Mouse (Mus musculus) ES-E14 (cell line): ENCODE results near the gene Asic2. TPM values are rescaled to one million over a fixed set of nuclear protein-coding genes. Genes with fewer than 3 reads are reported as not detected.

Experiments
- DNase-seq: peaks from one replicate; pipeline ENCODE4 v3.0.0-alpha.2; 2013; ENCODE audit warnings: low read depth, low spot score
- H3K27ac ChIP-seq: 2 replicates; pipeline ENCODE4 v1.5.1; 2012; ENCODE audit warnings: low read depth, mild to moderate bottlenecking, low read length, moderate library complexity, mixed read lengths; ENCODE audit not compliant: poor library complexity, insufficient read depth, severe bottlenecking
- H3K36me3 ChIP-seq: 2 replicates; pipeline ENCODE4 v1.6.1; 2012; ENCODE audit warnings: mild to moderate bottlenecking, low read length, moderate library complexity, mixed read lengths; ENCODE audit not compliant: control insufficient read depth, poor library complexity, insufficient read depth, severe bottlenecking
- H3K4me1 ChIP-seq, 2 experiments: fragments of 150-350 bp in 1 of 2; sonication (generic) in 1 of 2; 2 replicates each; pipeline ENCODE4 v1.6.1; 2012; ENCODE audit warnings: low read length in 2 of 2, mild to moderate bottlenecking in 1 of 2, mixed read lengths in 1 of 2; ENCODE audit not compliant: control insufficient read depth in 2 of 2, insufficient read depth in 2 of 2, poor library complexity in 1 of 2
- H3K4me3 ChIP-seq, 2 experiments: fragments of 150-350 bp in 1 of 2; sonication (generic) in 1 of 2; 2 replicates each; pipeline ENCODE4 v1.5.1; 2012; ENCODE audit warnings: low read length in 2 of 2, low read depth in 1 of 2, mild to moderate bottlenecking in 1 of 2, mixed read lengths in 1 of 2; ENCODE audit not compliant: insufficient read depth in 1 of 2, poor library complexity in 1 of 2, severe bottlenecking in 1 of 2
- H3K9ac ChIP-seq: 2 replicates; pipeline ENCODE4 v1.6.1; 2012; ENCODE audit warnings: low read depth, mild to moderate bottlenecking, low read length, mixed read lengths; ENCODE audit not compliant: poor library complexity, insufficient read depth, severe bottlenecking
- H3K9me3 ChIP-seq: fragments of 150-350 bp; sonication (generic); 2 replicates; pipeline ENCODE4 v1.6.1; 2012; ENCODE audit warnings: low read depth, mild to moderate bottlenecking, low read length; ENCODE audit not compliant: control insufficient read depth, insufficient read depth
- CHD2 ChIP-seq: IDR thresholded peaks from 2 replicates; pipeline ENCODE4 v1.6.1; 2014; ENCODE audit warnings: mild to moderate bottlenecking, low read depth, low read length, inconsistent platforms
- HCFC1 ChIP-seq: IDR thresholded peaks from 2 replicates; pipeline ENCODE4 v1.6.1; 2012; ENCODE audit warnings: low read length, inconsistent platforms, borderline replicate concordance; ENCODE audit not compliant: insufficient read depth
- MAFK ChIP-seq: IDR thresholded peaks from 2 replicates; pipeline ENCODE4 v1.6.1; 2014; ENCODE audit warnings: mild to moderate bottlenecking, low read depth, low read length, inconsistent platforms; ENCODE audit not compliant: insufficient read depth
- ZC3H11A ChIP-seq: IDR thresholded peaks from 2 replicates; pipeline ENCODE4 v1.6.1; 2012; ENCODE audit warnings: low read depth, mild to moderate bottlenecking, inconsistent platforms, low read length, borderline replicate concordance
- ZNF384 ChIP-seq: IDR thresholded peaks from 2 replicates; pipeline ENCODE4 v1.6.1; 2012; ENCODE audit warnings: low read depth, low read length, inconsistent platforms
- in situ Hi-C, 2 experiments: fragments of 600-800 bp; cut with MboI; formaldehyde crosslinking; loops; one replicate each; pipeline ENCODE4 v1.15.1; 2025; ENCODE audit warnings: low sequenced_read_pairs in 2 of 2, inconsistent platforms in 1 of 2; ENCODE audit not compliant: unreplicated experiment in 2 of 2
- total RNA-seq: library from RNA; depleted of rRNA; stranded (reverse); fragments of 300-350 nt; gene quantifications from 2 replicates; pipeline ENCODE4 v1.2.3, GENCODE M21; 2012

The Asic2 gene
- total RNA-seq, 1 experiment: 0.13 TPM

GRCm38 (mm10) chr11:81328088-81328487 lies 640.2 kb downstream of the Asic2 start:
- H3K36me3 ChIP-seq: no peaks in the 10 kb centered on the region
- TF ChIP-seq ZC3H11A (no peak), MAFK (no peak), HCFC1 (no peak), ZNF384 (no peak), CHD2 (no peak)
- no peak overlapping the region for H3K27ac ChIP-seq
- H3K4me1 ChIP-seq: peaks cover 0 to 4% of the 10 kb centered on the region in 2 experiments; a peak in 1 of 4 replicates
- H3K9ac ChIP-seq: no peak overlapping the region
- no peak for DNase-seq
- H3K9me3 ChIP-seq: no peaks in the 10 kb centered on the region
- H3K4me3 ChIP-seq: no peak overlapping the region
- in situ Hi-C loops: no loop called here

GRCm38 (mm10) chr11:81323146-81323545 lies 645.1 kb downstream of the Asic2 start:
- Histone ChIP-seq H3K9me3 (no peaks in the 10 kb centered on the region), H3K27ac (no peak overlapping the region), H3K4me1 (no peaks in the 10 kb centered on the region), H3K36me3 (no peaks in the 10 kb centered on the region), H3K4me3 (no peak overlapping the region), H3K9ac (no peak overlapping the region)
- TF ChIP-seq CHD2: no peak
- DNase-seq: no peak
- in situ Hi-C loops: no loop called here

GRCm38 (mm10) chr11:81322466-81322865 lies 645.8 kb downstream of the Asic2 start:
- H3K36me3 ChIP-seq: no peaks in the 10 kb centered on the region
- H3K4me3 ChIP-seq: no peak overlapping the region
- no peak for DNase-seq
- in situ Hi-C loops: no loop called here
- no peaks in the 10 kb centered on the region for H3K4me1 ChIP-seq
- no peaks in the 10 kb centered on the region for H3K9me3 ChIP-seq
- TF ChIP-seq ZC3H11A (no peak), MAFK (no peak), HCFC1 (no peak), CHD2 (no peak), ZNF384 (no peak)
- H3K9ac ChIP-seq: no peak overlapping the region
- H3K27ac ChIP-seq: no peak overlapping the region

DNA sequence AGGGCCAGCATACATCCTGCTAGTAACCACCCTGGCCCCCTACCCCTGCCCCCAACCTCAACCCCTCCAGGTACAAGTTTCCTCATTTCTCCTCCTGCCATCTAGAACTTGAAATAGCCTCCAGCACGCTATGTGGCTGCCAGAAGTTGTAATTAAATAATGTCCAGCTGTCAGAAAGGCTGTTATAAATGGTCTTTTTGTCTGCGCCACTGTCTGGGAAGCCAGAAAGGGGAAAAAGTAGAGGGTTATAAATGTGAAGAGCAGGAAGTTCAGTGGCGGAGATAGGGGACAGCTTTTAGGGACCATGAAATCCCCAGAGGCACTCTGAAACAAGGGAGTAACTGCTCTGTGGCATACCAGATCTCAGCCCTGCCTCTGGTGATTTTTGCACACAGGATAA lies 678.2 kb downstream of the Asic2 start:
- no peaks in the 10 kb centered on the region for H3K4me1 ChIP-seq
- in situ Hi-C loops: no loop called here

DNA sequence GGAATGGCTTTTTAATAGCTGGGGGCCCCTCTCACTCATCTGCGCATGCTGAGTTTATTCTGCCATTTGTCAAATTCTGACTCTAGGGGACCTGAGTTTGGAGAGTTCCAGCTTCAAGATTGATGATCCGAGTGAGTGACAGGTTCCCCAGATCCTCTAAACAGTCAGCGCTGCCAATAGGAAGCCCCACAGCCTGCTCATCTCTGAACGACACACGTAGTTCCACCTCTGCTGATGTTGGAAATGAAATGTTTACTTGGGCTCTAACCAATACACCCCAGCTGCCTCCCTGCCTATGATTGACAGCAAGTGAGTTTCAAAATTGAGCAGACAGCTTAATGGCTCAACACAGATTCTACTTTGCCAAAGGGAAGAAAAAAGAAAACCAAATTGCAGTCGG lies 685.1 kb downstream of the Asic2 start:
- TF ChIP-seq ZNF384: no peak
- no peak for TF ChIP-seq CHD2
- TF ChIP-seq MAFK: no peak
- no peak for TF ChIP-seq ZC3H11A
- TF ChIP-seq HCFC1: no peak
- Histone ChIP-seq H3K9me3 (no peaks in the 10 kb centered on the region), H3K27ac (no peak overlapping the region), H3K36me3 (no peaks in the 10 kb centered on the region), H3K4me1 (no peaks in the 10 kb centered on the region), H3K9ac (no peak overlapping the region), H3K4me3 (no peak overlapping the region)
- in situ Hi-C loops: no loop called here
- no peak for DNase-seq

More for the DNA sequence above, 678.2 kb downstream of the Asic2 start:
- Histone ChIP-seq H3K27ac (no peak overlapping the region), H3K9ac (no peak overlapping the region), H3K36me3 (no peaks in the 10 kb centered on the region), H3K9me3 (no peaks in the 10 kb centered on the region), H3K4me3 (no peak overlapping the region)
- no peak for DNase-seq
- TF ChIP-seq HCFC1 (no peak), ZNF384 (no peak), CHD2 (no peak), MAFK (no peak), ZC3H11A (no peak)
